ENCODE assay signal across 7 mouse cellular contexts in genomic region chr12:79600149-79600769, GRCm38 (mm10).
A peak's percentile ranks its signal among the peaks of the same experiment; 100 is the strongest.
DNase-seq lines count a peak whose midpoint lies in the region; ATAC-seq and TF ChIP-seq lines count a peak whose summit lies in the region.

No protein-coding gene starts in this region.

- H3K4me2 ChIP-seq in heart, postnatal 0 days (ENCODE audit: low read depth, low read length) = no peak overlapping the region
- no peak overlapping the region for H3K4me2 ChIP-seq in limb, embryonic 11.5 days (ENCODE audit: low read depth, severe bottlenecking)

- H3K27ac ChIP-seq in heart, postnatal 0 days (ENCODE audit: low read depth) = peak overlapping the region; percentile 81
- H3K27ac ChIP-seq in limb, embryonic 11.5 days (replicated peaks; ENCODE audit: low read depth, low read length) = 0 out of 2 replicates have a peak overlapping the region, but pooled peaks have one; percentile 22
- peak overlapping the region; percentile 67 for H3K27ac ChIP-seq in small intestine, adult 2 months (ENCODE audit: insufficient read depth, low read depth, low read length)

- no peaks in the 10 kb centered on the region for H3K36me3 ChIP-seq in heart, postnatal 0 days (replicated peaks; ENCODE audit: control insufficient read depth, insufficient read depth, low read length)
- H3K36me3 ChIP-seq in limb, embryonic 11.5 days (ENCODE audit: control insufficient read depth, insufficient read depth, low read length) = no peaks in the 10 kb centered on the region
- H3K36me3 ChIP-seq in small intestine, adult 2 months (ENCODE audit: control insufficient read depth, insufficient read depth, low read length) = no peaks in the 10 kb centered on the region

- H3K4me3 ChIP-seq in heart, postnatal 0 days (ENCODE audit: low read depth, low read length) = no peak overlapping the region
- H3K4me3 ChIP-seq in limb, embryonic 11.5 days (ENCODE audit: low read depth, low read length) = no peak overlapping the region
- H3K4me3 ChIP-seq in small intestine, adult 2 months (ENCODE audit: low read depth, low read length) = no peak overlapping the region

- TF ChIP-seq EP300 in heart, postnatal 0 days (IDR thresholded peaks at IDR 0.05; ENCODE audit: low read depth) = no peak

- no peaks in the 10 kb centered on the region for H3K27me3 ChIP-seq in heart, postnatal 0 days (ENCODE audit: control insufficient read depth, insufficient read depth, low read length)
- H3K27me3 ChIP-seq in limb, embryonic 11.5 days (ENCODE audit: control insufficient read depth, insufficient read depth, low read length) = no peaks in the 10 kb centered on the region
- H3K27me3 ChIP-seq in small intestine, adult 2 months (ENCODE audit: control insufficient read depth, insufficient read depth, low read length) = no peaks in the 10 kb centered on the region

- WGBS in heart, postnatal 0 days = 44% methylated on average over 11 of the region's 11 CpGs
- 38% methylated on average over 11 of the region's 11 CpGs for WGBS in limb, embryonic 11.5 days
- whole genome bisulfite sequencing in small intestine, adult 2 months = 34% methylated on average over 11 of the region's 11 CpGs

- peaks cover 30% of the 10 kb centered on the region for H3K4me1 ChIP-seq in heart, postnatal 0 days (ENCODE audit: control insufficient read depth, insufficient read depth)
- H3K4me1 ChIP-seq in limb, embryonic 11.5 days (ENCODE audit: control insufficient read depth, insufficient read depth, low read length) = peaks cover 10% of the 10 kb centered on the region
- peaks cover 8% of the 10 kb centered on the region for H3K4me1 ChIP-seq in small intestine, adult 2 months (ENCODE audit: control insufficient read depth, insufficient read depth, insufficient read length, low read length)

- peak; percentile 57 for ATAC-seq in heart, postnatal 0 days (ENCODE audit: insufficient read depth, low read depth)
- no peak; the same call in 1 of the 2 replicates for ATAC-seq in limb, embryonic 11.5 days (ENCODE audit: insufficient number of reproducible peaks, low FRiP score, low TSS enrichment, low read depth)

- TF ChIP-seq POLR2A in small intestine, adult 2 months (IDR thresholded peaks at IDR 0.05; ENCODE audit: low read depth, low read length) = no peak

- H3K9me3 ChIP-seq in heart, postnatal 0 days (replicated peaks; ENCODE audit: control insufficient read depth, low read length) = no peaks in the 10 kb centered on the region
- no peaks in the 10 kb centered on the region for H3K9me3 ChIP-seq in limb, embryonic 11.5 days (ENCODE audit: control insufficient read depth, low read length)

- no peak overlapping the region for H3K9ac ChIP-seq in heart, postnatal 0 days (replicated peaks; ENCODE audit: low read depth, low read length)
- H3K9ac ChIP-seq in limb, embryonic 11.5 days (ENCODE audit: low read length) = no peak overlapping the region

- TF ChIP-seq CTCF in heart, postnatal 0 days (IDR thresholded peaks at IDR 0.05; ENCODE audit: low read depth) = no peak
- TF ChIP-seq CTCF in small intestine, adult 2 months (IDR thresholded peaks at IDR 0.05; ENCODE audit: extremely low read depth, insufficient read length, insufficient replicate concordance, low read depth, low read length) = no peak

- DNase-seq in urinary bladder, postnatal 25 days (ENCODE audit: low spot score) = peak; percentile 57
- DNase-seq in urinary bladder, adult 2 months (ENCODE audit: low spot score) = no peak
- peak; percentile 70 for DNase-seq in embryo, embryonic 11 days
- peak; percentile 65 for DNase-seq in heart, postnatal 0 days (ENCODE audit: low spot score)
- peak; percentile 40 for DNase-seq in limb, embryonic 11.5 days (ENCODE audit: low spot score)
- no peak for DNase-seq in natural killer cell, adult 2 months (ENCODE audit: low spot score in 2 of 2)

Comparison
In these comparisons a context has a peak if more than half of its experiments do, and no peak if none do; other contexts are left out.
1. DNase-seq: peak in urinary bladder, postnatal 25 days (single experiment), embryo, embryonic 11 days (single experiment), heart, postnatal 0 days (single experiment) and limb, embryonic 11.5 days (single experiment); none in urinary bladder, adult 2 months (single experiment) and natural killer cell, adult 2 months (0 of 2).
2. H3K27ac ChIP-seq: peak in every context shown above with its lines; median percentile 81 in heart, postnatal 0 days; 67 in small intestine, adult 2 months; 22 in limb, embryonic 11.5 days.